Mouse (Mus musculus) adipose tissue, adult 10 weeks (tissue): ENCODE data around the gene Rasl10a. TPM values are rescaled to one million over a fixed set of nuclear protein-coding genes. Genes with fewer than 3 reads are reported as not detected.

Experiments
- polyA plus RNA-seq: library from polyadenylated mRNA; stranded (reverse); fragments of 350-450 nt; fragmentation: Illumina TruSeq; extraction: RNeasy Lipid Tissue Mini Kit (QIAGEN cat#74804); gene quantifications from one replicate; pipeline ENCODE4 v1.2.3, GENCODE M21; 2014; ENCODE audit warnings: low read depth, low replicate concordance

The Rasl10a gene
- 18.2 TPM for polyA plus RNA-seq

GRCm38 (mm10) chr11:5057856-5058641, at the start of gene Rasl10a:
Rasl10a (plus strand) TSS chr11:5058128.

GRCm38 (mm10) chr11:5065056-5065821, 7.3 kb downstream of the Rasl10a start, which contains the start of gene Gas2l1:
Gas2l1 (minus strand) TSS chr11:5065327.

GRCm38 (mm10) chr11:5098736-5099542, 41.0 kb downstream of the Rasl10a start, which contains the start of the genes Rhbdd3 and Ewsr1:
Rhbdd3 (plus strand) TSS chr11:5098926.
Ewsr1 (minus strand) TSS chr11:5099266.

Other genes starting within 250 kb of the Rasl10a start
- gene Nf2, start 208.6 kb upstream of the Rasl10a start, polyA plus RNA-seq, result 52.1 TPM
- 13.3 TPM for gene Nipsnap1, start 184.2 kb upstream of the Rasl10a start, polyA plus RNA-seq
- 20.1 TPM for gene Thoc5, start 162.8 kb upstream of the Rasl10a start, polyA plus RNA-seq
- gene Nefh, start 110.1 kb upstream of the Rasl10a start, polyA plus RNA-seq, result 0.26 TPM
- 54.3 TPM for gene Ap1b1, start 71.3 kb upstream of the Rasl10a start, polyA plus RNA-seq
- gene Gas2l1, start 7.2 kb downstream of the Rasl10a start, polyA plus RNA-seq, result 136 TPM
- gene Rhbdd3, start 40.8 kb downstream of the Rasl10a start, polyA plus RNA-seq, result 59.8 TPM
- 377 TPM for gene Ewsr1, start 41.1 kb downstream of the Rasl10a start, polyA plus RNA-seq
- gene Emid1, start 94.1 kb downstream of the Rasl10a start, polyA plus RNA-seq, result 130 TPM
- gene Kremen1, start 203.4 kb downstream of the Rasl10a start, polyA plus RNA-seq, result 28.6 TPM